Mouse (Mus musculus) lung, adult 2 months (tissue): Measurements from ENCODE around the gene Slc11a1. TPM values are rescaled to one million over a fixed set of nuclear protein-coding genes. Genes with fewer than 3 reads are reported as not detected.
"Not testable (repeated sequence)": the region's sequence is repeated elsewhere in the genome, so short reads cannot be mapped to it uniquely, and the experiment has no call there.

ENCODE experiments used
- DNase-seq: peaks from one replicate; pipeline ENCODE4 v3.0.0; 2022
- H3K4me1 ChIP-seq: fragments of 200-500 bp; 2 replicates; pipeline ENCODE4 v1.6.1; 2011; ENCODE audit warnings: low read length; ENCODE audit not compliant: control insufficient read depth, insufficient read depth
- H3K4me3 ChIP-seq: fragments of 200-500 bp; replicated peaks from 2 replicates; pipeline ENCODE3; 2011; ENCODE audit warnings: low read depth, mild to moderate bottlenecking, control low read depth, low read length; ENCODE audit errors: extremely low read depth
- CTCF ChIP-seq: fragments of 200-500 bp; IDR thresholded peaks from 2 replicates; pipeline ENCODE4 v1.5.1; 2011; ENCODE audit warnings: mild to moderate bottlenecking, low read length, control low read depth; ENCODE audit not compliant: insufficient read depth
- POLR2A ChIP-seq: fragments of 200-500 bp; IDR thresholded peaks from 2 replicates; pipeline ENCODE4 v1.6.1; 2011; ENCODE audit warnings: low read depth, mild to moderate bottlenecking, control low read depth, low read length, borderline replicate concordance; ENCODE audit errors: extremely low read depth
- WGBS: fragments of 180-500 bp; shearing (Covaris S2); methylation state at CpG from one replicate; pipeline ENCODE4 v1.1.7; 2018; 5-methylcytosine and 5-hydroxymethylcytosine counted together
- polyA plus RNA-seq: library from polyadenylated mRNA; depleted of rRNA; stranded (reverse); fragments of >200 nt; gene quantifications from 2 replicates; pipeline ENCODE4 v1.2.3, GENCODE M21; 2012

Gene Slc11a1
- polyA plus RNA-seq, 1 experiment: 41.8 TPM

DNA sequence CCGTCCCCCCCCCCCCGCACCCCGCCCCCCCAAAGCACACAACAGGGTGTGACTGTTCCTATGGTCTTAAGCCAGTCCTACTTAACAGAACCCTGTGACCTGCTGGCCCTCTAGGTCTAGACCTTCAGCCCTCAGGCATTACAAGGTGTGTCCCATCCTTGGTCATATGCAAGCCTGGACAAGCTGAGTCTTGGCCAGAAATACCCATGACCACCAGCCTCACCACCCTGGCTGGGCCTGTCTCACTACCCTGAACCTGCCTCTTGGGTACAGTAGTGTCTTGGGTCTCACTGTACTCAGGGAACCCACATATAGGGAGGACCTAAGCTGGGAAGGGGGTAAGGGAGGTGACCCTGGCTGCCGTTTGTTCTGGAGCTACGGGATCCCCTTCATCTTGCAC is 37.0 kb upstream of the Slc11a1 start:
- peaks cover 3% of the 10 kb centered on the region; the same call in 1 of the 2 replicates for H3K4me1 ChIP-seq

GRCm38 (mm10) chr1:74338626-74339025 is 36.4 kb upstream of the Slc11a1 start:
- WGBS: 80% methylated on average over 4 of the region's 4 CpGs
- no peaks in the 10 kb centered on the region for H3K4me1 ChIP-seq
- H3K4me3 ChIP-seq: no peak overlapping the region
- no peak for TF ChIP-seq POLR2A
- no peak for TF ChIP-seq CTCF
- DNase-seq: no peak

More for the DNA sequence above, 37.0 kb upstream of the Slc11a1 start:
- 88% methylated on average over 5 of the region's 5 CpGs for WGBS
- no peak for DNase-seq
- no peak for TF ChIP-seq POLR2A
- TF ChIP-seq CTCF: no peak
- H3K4me3 ChIP-seq: no peak overlapping the region

DNA sequence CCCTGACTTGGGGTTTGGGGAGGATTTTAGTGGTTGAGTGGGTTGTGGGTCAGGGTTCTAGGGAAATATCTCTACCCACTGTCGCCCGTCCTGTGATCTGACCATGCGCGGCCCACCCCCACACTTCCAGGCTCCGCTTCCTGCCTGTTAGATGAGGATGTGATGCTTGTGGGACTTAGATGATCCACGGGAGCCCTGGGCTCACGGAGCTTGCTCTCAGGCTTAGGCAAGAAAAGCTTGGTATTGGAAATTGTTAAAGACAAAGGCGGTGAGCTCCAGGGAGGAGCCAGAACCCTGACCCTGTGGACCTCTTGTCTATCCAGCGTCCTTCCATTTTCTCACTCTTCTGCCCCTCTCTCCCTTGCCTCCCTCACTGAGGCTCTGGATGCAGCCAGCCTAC is 35.1 kb upstream of the Slc11a1 start:
- 80% methylated on average over 9 of the region's 9 CpGs for WGBS
- no peaks in the 10 kb centered on the region for H3K4me1 ChIP-seq
- no peak overlapping the region for H3K4me3 ChIP-seq
- no peak for DNase-seq
- no peak for TF ChIP-seq POLR2A
- no peak for TF ChIP-seq CTCF

DNA sequence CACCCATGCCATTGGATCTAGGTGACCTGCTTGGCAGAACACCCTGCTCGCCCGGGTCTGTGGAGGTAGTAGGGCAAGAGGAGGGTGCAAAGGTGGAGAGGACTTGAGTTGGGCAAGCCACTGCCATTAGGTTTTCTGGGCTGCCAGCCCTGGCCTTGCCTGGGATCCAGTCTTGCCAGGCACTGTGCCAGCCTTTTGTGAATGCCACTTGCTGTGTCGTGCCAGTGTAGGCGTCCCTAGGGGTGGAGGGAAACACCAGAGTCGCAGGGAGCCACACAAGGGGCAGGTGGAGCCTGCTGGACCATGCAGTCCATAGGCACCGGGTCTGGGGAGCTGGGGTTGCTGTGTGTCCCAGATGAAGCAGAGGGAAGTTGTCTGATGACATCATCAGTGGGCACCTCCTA is 34.6 kb upstream of the Slc11a1 start:
- TF ChIP-seq POLR2A (no peak), CTCF (no peak)
- no peaks in the 10 kb centered on the region for H3K4me1 ChIP-seq
- 50% methylated on average over 6 of the region's 6 CpGs for WGBS
- no peak for DNase-seq
- no peak overlapping the region for H3K4me3 ChIP-seq

DNA sequence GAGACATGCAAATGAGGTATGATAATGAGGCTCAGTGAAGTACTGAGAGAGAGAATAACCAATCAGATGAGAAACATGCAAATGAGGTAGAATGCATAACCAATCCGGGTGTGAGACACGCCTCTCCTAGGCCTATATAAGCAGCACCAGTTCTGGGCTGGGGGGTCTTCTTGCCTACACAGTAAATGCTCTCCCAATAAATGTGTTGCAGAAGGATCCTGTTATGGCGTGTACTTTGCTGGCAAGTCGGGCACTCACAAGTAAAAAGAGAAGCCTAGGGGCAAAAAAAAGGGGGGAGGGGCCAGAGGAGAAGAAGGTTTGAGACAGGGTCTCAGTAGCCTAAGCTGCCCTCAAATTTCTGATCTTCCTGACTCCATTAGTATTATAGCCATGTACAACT is 34.0 kb upstream of the Slc11a1 start:
- 90% methylated on average over 4 of the region's 4 CpGs for WGBS
- H3K4me3 ChIP-seq, DNase-seq, H3K4me1 ChIP-seq: not testable (repeated sequence)

DNA sequence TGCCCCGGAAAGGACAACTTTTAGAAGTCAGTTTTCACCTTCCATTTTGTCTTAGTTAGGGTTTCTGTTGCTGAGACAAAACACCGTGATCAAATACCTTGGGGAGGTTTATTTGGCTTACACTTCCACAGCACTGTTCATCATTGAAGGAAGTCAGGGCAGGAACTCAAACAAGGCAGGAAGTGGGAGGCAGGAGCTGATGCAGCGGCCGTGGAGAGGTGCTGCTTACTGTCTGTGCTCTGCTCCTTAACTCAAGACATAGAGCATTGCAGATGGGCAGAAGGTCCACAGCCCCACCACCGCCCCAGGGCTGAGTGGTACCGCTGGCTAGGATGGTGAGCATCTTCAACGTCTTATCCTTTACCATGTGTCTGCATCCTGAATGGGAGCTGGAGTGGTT is 33.1 kb upstream of the Slc11a1 start:
- Histone ChIP-seq H3K4me1 (no peaks in the 10 kb centered on the region), H3K4me3 (no peak overlapping the region)
- no peak for DNase-seq
- TF ChIP-seq CTCF (no peak), POLR2A (no peak)
- 72% methylated on average over 7 of the region's 7 CpGs for WGBS

DNA sequence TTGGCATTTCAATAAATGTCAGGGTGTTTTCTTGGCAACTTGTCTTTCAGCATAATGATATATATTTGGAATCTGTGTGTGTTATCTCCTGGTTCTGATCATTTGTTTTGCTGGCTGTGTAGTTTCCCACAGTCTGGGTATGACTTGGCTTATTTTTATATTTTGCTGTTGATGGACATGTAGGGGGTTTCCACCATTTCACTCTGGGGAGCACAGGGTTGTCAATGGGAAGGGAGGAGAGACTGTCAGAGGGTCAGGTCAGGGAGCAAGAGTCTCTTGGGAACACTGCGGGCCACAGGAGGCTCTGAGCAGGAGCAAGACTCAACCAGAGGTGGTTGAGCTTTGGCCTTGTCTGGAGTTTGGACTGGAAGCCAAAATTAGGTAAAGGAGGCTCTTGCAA is 32.7 kb upstream of the Slc11a1 start:
- DNase-seq: no peak
- TF ChIP-seq CTCF (no peak), POLR2A (no peak)
- H3K4me1 ChIP-seq: no peaks in the 10 kb centered on the region
- no peak overlapping the region for H3K4me3 ChIP-seq
- 81% methylated on average over 1 of the region's 1 CpGs for WGBS

GRCm38 (mm10) chr1:74343161-74343560 is 31.8 kb upstream of the Slc11a1 start:
- no peak for DNase-seq
- Histone ChIP-seq H3K4me1 (no peaks in the 10 kb centered on the region), H3K4me3 (no peak overlapping the region)
- TF ChIP-seq POLR2A (no peak), CTCF (no peak)
- WGBS: 65% methylated on average over 5 of the region's 5 CpGs

- TF ChIP-seq CTCF (no peak), POLR2A (no peak)
- H3K4me3 ChIP-seq: no peak overlapping the region
- no peak for DNase-seq
- 80% methylated on average over 11 of the region's 11 CpGs for WGBS
- H3K4me1 ChIP-seq: no peaks in the 10 kb centered on the region
Observed at GRCm38 (mm10) chr1:74344163-74344916, 30.7 kb upstream of the Slc11a1 start.

DNA sequence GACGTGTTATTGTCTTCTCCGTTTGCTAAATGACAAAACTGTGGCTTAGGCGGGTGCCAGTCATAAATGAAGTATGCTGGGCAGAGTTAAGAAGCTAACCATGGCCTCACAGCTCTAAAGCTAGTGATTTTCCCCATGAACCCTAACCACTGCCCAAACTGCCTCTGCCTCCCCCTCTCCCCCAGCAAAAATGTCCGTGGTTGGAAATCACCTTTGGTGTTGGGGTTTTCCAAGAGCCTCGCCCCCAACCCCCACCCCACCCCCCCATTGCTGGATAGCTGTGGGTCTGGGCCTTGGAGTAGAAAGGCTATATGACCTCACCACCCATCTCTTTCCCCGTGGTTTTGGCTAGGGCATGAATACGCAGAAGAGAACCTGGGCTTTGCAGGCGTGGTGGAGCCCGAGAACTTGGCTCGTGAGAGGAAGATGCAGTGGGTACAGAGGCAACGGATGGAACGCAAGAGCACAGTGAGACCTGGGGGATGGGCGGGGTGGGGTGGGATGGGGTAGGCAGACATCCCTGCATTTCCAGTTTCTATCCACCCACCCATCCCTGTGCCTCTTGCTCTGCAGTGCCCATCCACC is 23.7 kb upstream of the Slc11a1 start:
- no peak for DNase-seq
- 91% methylated on average over 13 of the region's 13 CpGs for WGBS
- Histone ChIP-seq H3K4me1 (no peaks in the 10 kb centered on the region), H3K4me3 (no peak overlapping the region)
- TF ChIP-seq CTCF (no peak), POLR2A (no peak)
